Mouse (Mus musculus): ENCODE data around the gene Ptges.
"Not testable (repeated sequence)": the region's sequence is repeated elsewhere in the genome, so short reads cannot be mapped to it uniquely, and the experiment has no call there.

DNA sequence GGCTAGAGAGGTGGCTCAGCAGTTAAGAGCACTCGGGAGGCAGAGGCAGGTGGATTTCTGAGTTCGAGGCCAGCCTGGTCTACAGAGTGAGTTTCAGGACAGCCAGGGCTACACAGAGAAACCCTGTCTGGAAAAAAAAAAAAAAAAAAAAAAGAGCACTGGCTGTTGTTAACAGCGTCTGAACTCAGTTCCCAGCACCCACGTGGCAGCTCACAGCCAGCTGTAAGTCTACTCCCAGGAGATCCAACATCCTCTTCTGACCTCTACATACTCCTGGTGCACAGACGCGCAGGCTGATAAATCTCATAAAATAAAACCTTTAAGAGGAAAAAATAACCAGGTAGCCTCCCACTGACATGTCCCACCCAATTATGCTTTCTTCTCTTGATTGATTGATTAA lies 13.7 kb downstream of the Ptges start:
- TF ChIP-seq CTCF (IDR thresholded peaks at IDR 0.05; ENCODE audit: low read depth); EP300 (optimal IDR thresholded peaks at IDR 0.05): not testable (repeated sequence)

Data from stomach, postnatal 0 days (tissue).